17 mouse cellular contexts compared by ENCODE assay signal in genomic region chr12:75822122-75822521, GRCm38 (mm10). TPM values are rescaled to one million over a fixed set of nuclear protein-coding genes. Genes with fewer than 3 reads are reported as not detected.
DNase-seq lines count a peak whose midpoint lies in the region; ATAC-seq lines count a peak whose summit lies in the region.
"Had no signal": no experiment of that assay in that cellular context is flagged by ENCODE, and none has a peak within 500 bp of the region (broad histone marks: within the 10 kb centered on the region; RNA-seq: fewer than 3 reads in every experiment).

No protein-coding gene starts in this region.

- ATAC-seq in forebrain, embryonic 14.5 days: no peak
- no peak for ATAC-seq in hindbrain, embryonic 13.5 days (ENCODE audit: low FRiP score)
- no peak for ATAC-seq in hindbrain, embryonic 11.5 days (ENCODE audit: low FRiP score)
- no peak for ATAC-seq in neural tube, embryonic 11.5 days (ENCODE audit: insufficient read depth, low FRiP score, low TSS enrichment)
- no peak for ATAC-seq in megakaryocyte progenitor cell, adult 5-6 weeks (replicated peaks; ENCODE audit: poor library complexity)
- ATAC-seq: forebrain, postnatal 0 days; intestine, embryonic 16.5 days had no signal

- H3K4me1 ChIP-seq in forebrain, embryonic 10.5 days: peaks cover 61% of the 10 kb centered on the region
- peaks cover 11% of the 10 kb centered on the region for H3K4me1 ChIP-seq in forebrain, embryonic 14.5 days (ENCODE audit: control insufficient read depth, insufficient read depth, low read length)
- H3K4me1 ChIP-seq in hindbrain, embryonic 13.5 days (replicated peaks): peaks cover 36% of the 10 kb centered on the region
- peaks cover 6% of the 10 kb centered on the region; the same call in 1 of the 2 replicates for H3K4me1 ChIP-seq in hindbrain, embryonic 11.5 days (replicated peaks; ENCODE audit: control insufficient read depth, insufficient read depth, low read length)
- no peaks in the 10 kb centered on the region for H3K4me1 ChIP-seq in neural tube, embryonic 11.5 days (ENCODE audit: control insufficient read depth, insufficient read depth, low read length)

- H3K4me3 ChIP-seq in forebrain, embryonic 10.5 days: no peak overlapping the region
- no peak overlapping the region for H3K4me3 ChIP-seq in forebrain, embryonic 14.5 days (ENCODE audit: low read depth, low read length)
- no peak overlapping the region for H3K4me3 ChIP-seq in hindbrain, embryonic 13.5 days
- no peak overlapping the region for H3K4me3 ChIP-seq in hindbrain, embryonic 11.5 days (ENCODE audit: low read depth, low read length)
- H3K4me3 ChIP-seq in neural tube, embryonic 11.5 days (ENCODE audit: low read depth, low read length): no peak overlapping the region

- H3K27ac ChIP-seq in forebrain, embryonic 10.5 days: 0 out of 2 replicates have a peak overlapping the region, but pooled peaks have one; percentile 27
- no peak overlapping the region for H3K27ac ChIP-seq in forebrain, embryonic 14.5 days (ENCODE audit: low read depth, low read length)
- no peak overlapping the region for H3K27ac ChIP-seq in hindbrain, embryonic 13.5 days
- H3K27ac ChIP-seq in hindbrain, embryonic 11.5 days (ENCODE audit: low read depth, low read length): no peak overlapping the region
- H3K27ac ChIP-seq in neural tube, embryonic 11.5 days (ENCODE audit: low read depth, low read length): no peak overlapping the region
- H3K27ac ChIP-seq: stomach, postnatal 0 days had no signal

- DNase-seq in forebrain, embryonic 10.5 days (ENCODE audit: extremely low spot score, low spot score): no peak
- no peak for DNase-seq in forebrain, embryonic 14.5 days (ENCODE audit: low spot score)
- DNase-seq in hindbrain, embryonic 11.5 days (ENCODE audit: low spot score): no peak
- DNase-seq in neural tube, embryonic 11.5 days (ENCODE audit: low spot score): peak; percentile 50
- no peak for DNase-seq in neural tube, embryonic 10.5 days (ENCODE audit: extremely low spot score, low spot score)
- DNase-seq in layer of hippocampus, postnatal 14 days (ENCODE audit: low spot score in 2 of 2): no peak
- DNase-seq: B cell, adult 2 months; cerebellum, postnatal 36 days; forebrain, postnatal 0 days; gastrocnemius, postnatal 10 days; layer of hippocampus, adult 9-11 months; lung, adult 18-20 months; thymus, postnatal 36 days had no signal

- H3K36me3 ChIP-seq in forebrain, embryonic 10.5 days (replicated peaks): 0 out of 2 replicates have a peak, but pooled peaks cover 7% of the 10 kb centered on the region
- no peaks in the 10 kb centered on the region for H3K36me3 ChIP-seq in forebrain, embryonic 14.5 days (ENCODE audit: control insufficient read depth, insufficient read depth, low read length)
- no peaks in the 10 kb centered on the region for H3K36me3 ChIP-seq in hindbrain, embryonic 13.5 days
- H3K36me3 ChIP-seq in hindbrain, embryonic 11.5 days (ENCODE audit: control insufficient read depth, insufficient read depth, low read length): no peaks in the 10 kb centered on the region
- no peaks in the 10 kb centered on the region for H3K36me3 ChIP-seq in neural tube, embryonic 11.5 days (ENCODE audit: control insufficient read depth, insufficient read depth, low read length)

- WGBS in forebrain, embryonic 10.5 days: 64% methylated on average over 6 of the region's 6 CpGs
- WGBS in forebrain, embryonic 14.5 days: 69% methylated on average over 6 of the region's 6 CpGs
- 50% methylated on average over 6 of the region's 6 CpGs for WGBS in hindbrain, embryonic 13.5 days
- 48% methylated on average over 6 of the region's 6 CpGs for WGBS in hindbrain, embryonic 11.5 days
- 41% methylated on average over 6 of the region's 6 CpGs for WGBS in neural tube, embryonic 11.5 days

- peaks cover 8% of the 10 kb centered on the region for H3K27me3 ChIP-seq in forebrain, embryonic 10.5 days (ENCODE audit: poor library complexity, severe bottlenecking)
- H3K27me3 ChIP-seq in forebrain, embryonic 14.5 days (replicated peaks; ENCODE audit: control insufficient read depth, insufficient read depth, low read length): no peaks in the 10 kb centered on the region
- H3K27me3 ChIP-seq in hindbrain, embryonic 13.5 days: 0 out of 2 replicates have a peak, but pooled peaks cover 2% of the 10 kb centered on the region
- no peaks in the 10 kb centered on the region for H3K27me3 ChIP-seq in hindbrain, embryonic 11.5 days (ENCODE audit: control insufficient read depth, insufficient read depth, low read length)
- H3K27me3 ChIP-seq in neural tube, embryonic 11.5 days (ENCODE audit: control insufficient read depth, insufficient read depth, low read length): no peaks in the 10 kb centered on the region; the same call in 1 of the 2 replicates

- no peak overlapping the region for H3K4me2 ChIP-seq in forebrain, embryonic 14.5 days (ENCODE audit: low read length)
- H3K4me2 ChIP-seq in hindbrain, embryonic 13.5 days: no peak overlapping the region
- no peak overlapping the region for H3K4me2 ChIP-seq in hindbrain, embryonic 11.5 days (replicated peaks; ENCODE audit: low read depth, low read length)
- no peak overlapping the region for H3K4me2 ChIP-seq in neural tube, embryonic 11.5 days (ENCODE audit: low read depth)

- H3K9me3 ChIP-seq in forebrain, embryonic 10.5 days: no peaks in the 10 kb centered on the region
- H3K9me3 ChIP-seq in forebrain, embryonic 14.5 days (replicated peaks; ENCODE audit: control insufficient read depth, low read length): no peaks in the 10 kb centered on the region
- no peaks in the 10 kb centered on the region for H3K9me3 ChIP-seq in hindbrain, embryonic 13.5 days
- H3K9me3 ChIP-seq in hindbrain, embryonic 11.5 days (ENCODE audit: control insufficient read depth, low read length): no peaks in the 10 kb centered on the region
- no peaks in the 10 kb centered on the region for H3K9me3 ChIP-seq in neural tube, embryonic 11.5 days (ENCODE audit: control insufficient read depth, low read length)

- H3K9ac ChIP-seq in forebrain, embryonic 14.5 days (ENCODE audit: low read length): no peak overlapping the region
- H3K9ac ChIP-seq in hindbrain, embryonic 13.5 days: 0 out of 2 replicates have a peak overlapping the region, but pooled peaks have one; percentile 3
- H3K9ac ChIP-seq in hindbrain, embryonic 11.5 days (ENCODE audit: low read depth, low read length): no peak overlapping the region
- no peak overlapping the region for H3K9ac ChIP-seq in neural tube, embryonic 11.5 days (ENCODE audit: low read length)
- H3K9ac ChIP-seq: forebrain, postnatal 0 days had no signal

RNA-seq across cellular contexts. Expression of gene Syne2, which starts 4.2 kb away (rescaled TPM):
- polyA plus RNA-seq in forebrain, embryonic 10.5 days (2016; fragmentation: Nextera tagmentation; extraction: Ambion mirVana): 95.5 and 108 TPM in 2 replicates
- polyA plus RNA-seq in forebrain, embryonic 14.5 days (2014; fragmentation: Nextera tagmentation; extraction: Ambion mirVana): 62.0 and 84.9 TPM in 2 replicates
- 63.3 and 67.9 TPM in 2 replicates for polyA plus RNA-seq in hindbrain, embryonic 13.5 days (2015; fragmentation: Nextera tagmentation; extraction: Ambion mirVana)
- polyA plus RNA-seq in hindbrain, embryonic 11.5 days (2014; fragmentation: Nextera tagmentation; extraction: Ambion mirVana): 75.2 and 97.5 TPM in 2 replicates
- 61.4 and 63.3 TPM in 2 replicates for polyA plus RNA-seq in neural tube, embryonic 11.5 days (2014; fragmentation: Nextera tagmentation; extraction: Ambion mirVana)
- total RNA-seq in megakaryocyte progenitor cell, adult 5-6 weeks (2015): 4.3 and 5.1 TPM in 2 replicates
- total RNA-seq in megakaryocyte progenitor cell, adult 5-6 weeks (2017): 6.8 TPM in 2 replicates
- total RNA-seq in layer of hippocampus, postnatal 14 days (2021): 10 to 100 TPM; 23.4 to 29.0 TPM
